Mouse (Mus musculus) urinary bladder, adult 18-20 months (tissue): Measurements from ENCODE around the gene Zfp446.
"Not testable (repeated sequence)": the region's sequence is repeated elsewhere in the genome, so short reads cannot be mapped to it uniquely, and the experiment has no call there.

Experiments
- DNase-seq, 2 experiments: peaks; one replicate each; pipeline ENCODE4 v3.0.0; 2022; ENCODE audit warnings: low spot score in 2 of 2, mixed read lengths in 2 of 2

Zfp446 gene

GRCm38 (mm10) chr7:12977682-12978389, at the start of gene Zfp446:
TSS of gene Zfp446 (plus strand) at chr7:12977848.
- DNase-seq = peak; percentile 93 to 98

GRCm38 (mm10) chr7:12933615-12934140, 44.0 kb upstream of the Zfp446 start:
- no peak for DNase-seq

- DNase-seq = no peak
These were observed 42.8 kb upstream of the Zfp446 start for GRCm38 (mm10) chr7:12934808-12935207.

- not testable (repeated sequence) for DNase-seq
These were observed 40.3 kb upstream of the Zfp446 start for GRCm38 (mm10) chr7:12937254-12937803.

- DNase-seq = no peak
These were observed 37.0 kb upstream of the Zfp446 start for GRCm38 (mm10) chr7:12940599-12940998.

GRCm38 (mm10) chr7:12943488-12943887, 34.2 kb upstream of the Zfp446 start:
- no peak for DNase-seq

DNA sequence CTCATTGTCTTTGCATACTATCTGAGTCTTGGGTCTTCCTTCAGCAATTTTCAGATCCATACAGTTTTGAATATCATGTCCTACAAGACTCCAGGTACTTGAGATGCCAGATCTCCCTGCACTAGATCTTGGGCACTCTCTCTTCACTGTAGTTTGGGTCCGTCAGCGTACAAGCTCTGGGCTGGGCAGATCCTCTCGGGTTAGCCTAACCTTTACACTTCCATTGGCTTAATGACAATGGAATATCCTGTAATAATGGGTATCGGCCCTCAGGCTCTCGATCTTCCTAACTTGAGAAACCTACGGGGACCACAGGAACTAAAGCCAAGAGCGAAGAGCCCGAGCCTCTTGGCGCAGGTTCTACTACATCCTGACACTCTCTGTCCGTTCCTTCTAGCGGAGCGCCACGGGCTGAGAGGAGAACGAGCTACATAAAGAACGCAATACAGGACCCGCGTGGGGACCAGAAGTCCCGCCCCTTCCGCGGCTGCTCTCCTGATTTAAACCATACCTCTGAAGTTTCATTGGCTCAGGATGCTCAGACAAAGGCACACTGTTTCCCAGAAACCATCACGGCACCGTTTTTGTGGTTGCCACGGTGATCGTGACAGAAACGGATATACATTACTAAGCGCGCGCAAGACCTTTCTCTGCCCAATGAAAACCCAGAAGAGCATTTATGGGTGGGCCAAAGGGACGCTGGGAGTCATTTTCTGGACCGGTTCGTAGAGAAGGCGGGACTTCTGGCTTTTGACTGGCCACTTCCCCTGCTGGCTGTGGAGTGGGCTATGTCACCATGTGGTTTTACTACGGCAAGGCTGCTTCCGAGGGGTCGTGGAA, 28.4 kb upstream of the Zfp446 start:
- peak; percentile 69 to 92 for DNase-seq

DNA sequence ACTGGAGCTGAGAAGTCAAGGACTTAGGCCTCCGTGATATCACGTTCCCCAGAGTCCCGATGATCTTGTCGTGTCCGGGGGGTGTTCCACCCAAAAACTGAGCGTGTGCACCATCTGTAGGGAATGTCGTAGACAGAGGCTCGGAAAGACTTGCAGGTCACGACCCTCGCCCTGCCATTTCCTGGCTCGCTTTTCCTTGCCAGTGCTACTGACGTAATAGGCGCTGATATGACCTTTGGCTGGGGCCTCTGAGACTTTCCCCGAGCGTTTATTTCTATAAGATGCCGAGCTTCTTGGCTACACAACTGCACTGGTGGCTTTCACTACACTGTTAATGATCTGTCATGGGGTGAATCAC, 27.8 kb upstream of the Zfp446 start:
- DNase-seq = no peak

GRCm38 (mm10) chr7:12954896-12955295, 22.8 kb upstream of the Zfp446 start:
- DNase-seq = no peak

DNA sequence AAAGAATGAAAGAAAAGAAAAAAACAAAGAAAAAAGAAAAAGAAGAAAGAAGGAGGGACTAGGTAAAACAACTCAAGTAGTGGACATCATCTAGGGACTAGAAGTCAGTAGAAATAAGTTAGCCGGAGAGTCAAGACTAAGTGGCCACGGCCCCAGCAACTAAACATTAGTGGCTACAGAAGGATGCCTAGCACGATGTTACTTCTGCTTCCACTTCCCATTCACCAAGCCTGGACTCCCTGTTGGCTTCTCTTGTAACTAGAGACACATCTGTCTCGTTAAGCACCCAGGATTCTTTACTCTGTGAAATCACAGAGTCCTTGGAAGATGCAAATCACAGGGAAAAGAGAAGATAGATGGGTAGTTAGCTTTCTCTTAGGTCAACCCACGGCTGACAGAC, 20.1 kb upstream of the Zfp446 start:
- no peak for DNase-seq

- no peak for DNase-seq
These were observed 18.7 kb upstream of the Zfp446 start for GRCm38 (mm10) chr7:12958948-12959347.

DNA sequence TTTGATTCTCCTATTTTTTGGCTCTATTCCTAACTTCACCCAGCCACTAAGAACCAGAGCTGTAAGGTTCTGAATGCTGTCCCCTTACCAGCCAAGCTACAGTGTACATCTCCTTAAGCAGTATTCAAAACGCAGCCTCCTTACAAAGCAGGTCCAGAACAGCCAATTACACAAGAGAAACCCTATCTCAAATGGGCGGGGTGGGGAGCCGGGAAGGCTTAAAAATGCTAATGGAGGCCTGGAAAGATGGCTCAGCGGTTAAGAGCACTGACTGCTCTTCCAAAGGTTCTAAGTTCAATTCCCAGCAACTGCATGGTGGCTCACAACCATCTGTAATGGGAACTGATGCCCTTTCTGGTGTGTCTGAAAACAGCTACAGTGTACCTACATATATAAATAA, 17.9 kb upstream of the Zfp446 start:
- DNase-seq = no peak

- DNase-seq = peak in 1 of 2 experiments; percentile 31
These were observed 16.0 kb upstream of the Zfp446 start for GRCm38 (mm10) chr7:12961511-12962141.

DNA sequence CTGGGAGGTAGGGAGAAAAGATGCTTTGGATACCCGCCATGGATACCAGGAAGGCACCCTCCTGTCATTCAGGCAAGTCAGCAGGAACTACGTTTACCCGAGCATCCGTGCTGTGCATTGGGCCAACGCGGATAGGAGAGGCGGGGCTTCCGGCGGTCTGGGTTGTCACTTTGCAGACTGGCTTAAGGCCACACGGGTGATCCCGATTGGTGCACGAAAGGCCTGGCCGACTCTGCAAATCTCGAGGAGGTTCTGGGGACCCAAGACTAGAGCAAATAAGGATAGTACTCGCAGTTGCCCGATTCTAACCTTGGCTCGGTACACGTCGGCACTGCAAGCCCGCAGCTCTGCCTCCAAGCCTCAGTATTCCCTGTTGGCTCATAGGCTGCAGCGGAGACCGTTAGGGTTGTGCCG, 12.0 kb upstream of the Zfp446 start, which contains the start of gene Zfp324:
TSS of gene Zfp324 (plus strand) at position 161 of the 414 bp plus-strand sequence.
- peak; percentile 72 to 89 for DNase-seq

GRCm38 (mm10) chr7:12966104-12966845, 11.4 kb upstream of the Zfp446 start:
- DNase-seq = peak; percentile 50 to 72

DNA sequence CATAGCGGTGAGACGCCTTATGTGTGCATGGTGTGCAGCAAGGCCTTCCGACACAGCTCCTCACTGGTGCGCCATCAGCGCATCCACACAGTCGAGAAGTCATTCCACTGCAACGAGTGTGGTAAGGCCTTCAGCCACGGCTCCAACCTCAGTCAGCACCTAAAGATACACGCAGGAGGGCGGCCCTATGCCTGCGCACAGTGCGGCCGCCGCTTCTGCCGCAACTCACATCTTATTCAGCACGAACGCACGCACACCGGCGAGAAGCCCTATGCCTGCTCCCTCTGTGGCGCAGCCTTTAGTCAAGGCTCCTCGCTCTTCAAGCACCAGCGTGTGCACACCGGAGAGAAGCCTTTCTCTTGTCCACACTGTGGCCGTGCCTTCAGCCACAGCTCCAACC, 6.7 kb upstream of the Zfp446 start:
- DNase-seq = no peak

DNA sequence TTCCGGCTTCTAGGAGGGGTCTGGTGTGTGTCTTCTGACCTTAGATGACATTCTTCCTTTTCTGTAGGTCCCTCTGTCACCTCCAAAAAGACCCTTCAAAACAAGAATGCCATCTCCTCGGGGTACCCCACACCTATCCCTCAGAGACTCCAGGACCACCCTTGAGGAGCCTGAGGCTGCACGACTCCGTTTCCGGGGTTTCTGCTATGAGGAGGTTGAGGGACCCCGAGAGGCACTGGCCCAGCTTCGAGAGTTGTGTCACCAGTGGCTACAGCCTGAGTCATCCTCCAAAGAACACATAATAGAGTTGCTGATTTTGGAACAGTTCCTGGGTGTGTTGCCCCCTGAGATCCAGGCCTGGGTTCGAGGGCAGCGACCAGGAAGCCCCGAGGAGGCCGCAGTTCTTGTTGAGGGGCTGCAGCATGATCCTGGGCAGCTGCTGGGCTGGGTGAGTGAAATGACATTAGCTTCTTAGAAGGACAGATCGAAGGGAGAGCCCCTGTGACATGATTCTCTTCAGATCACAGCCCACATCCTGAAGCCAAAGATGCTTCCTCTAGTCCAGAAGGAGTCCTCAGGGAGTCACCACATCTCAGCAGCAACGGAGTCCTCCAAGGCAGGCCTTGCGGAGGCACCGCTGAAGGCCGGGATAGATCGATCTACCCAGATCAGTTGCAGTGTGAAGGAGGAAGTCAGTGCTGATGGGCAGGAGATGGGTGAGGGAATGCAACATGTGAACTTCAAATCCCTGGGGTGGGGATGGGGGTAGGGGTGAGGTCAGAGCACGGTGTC, 1.5 kb downstream of the Zfp446 start:
- DNase-seq = no peak

DNA sequence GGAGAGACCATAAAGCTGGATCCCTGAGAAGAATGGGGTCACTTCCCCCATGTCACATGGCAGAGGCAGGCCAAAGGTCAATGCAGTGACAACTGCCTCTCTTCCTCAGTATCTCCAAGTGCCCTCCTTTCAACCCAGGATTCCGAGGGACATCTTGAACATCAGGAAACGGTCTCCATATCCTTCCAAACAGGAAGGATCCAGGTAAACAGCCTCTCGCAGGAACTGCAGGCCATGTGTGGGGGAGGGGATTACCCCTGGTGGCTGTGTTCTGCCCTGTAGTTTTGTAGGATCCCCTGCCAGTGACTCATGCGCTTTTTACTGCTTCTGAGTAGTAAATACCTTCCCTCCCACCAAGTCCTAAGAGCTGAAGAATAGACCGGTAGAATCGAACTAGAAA, 2.1 kb downstream of the Zfp446 start:
- DNase-seq = no peak

DNA sequence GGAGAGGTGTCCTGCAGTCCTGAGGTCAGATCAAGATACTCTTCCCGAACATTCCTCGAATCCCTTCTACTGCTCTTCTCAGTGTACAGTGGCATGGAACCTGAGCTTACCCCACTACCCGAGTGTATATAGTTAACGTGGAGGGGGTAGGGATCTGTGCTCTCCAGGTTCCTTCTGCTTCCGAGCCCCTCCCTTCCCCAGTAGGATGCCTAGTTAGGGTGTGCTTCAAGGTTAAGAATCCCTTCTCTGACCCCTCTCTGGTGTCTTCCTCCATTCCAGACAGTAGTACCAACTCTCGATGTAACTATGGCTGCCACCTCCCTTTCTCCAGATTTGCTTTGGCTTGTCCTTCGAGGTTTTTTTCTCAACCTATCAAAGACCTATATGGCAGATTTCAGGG, 2.6 kb downstream of the Zfp446 start:
- DNase-seq = no peak

GRCm38 (mm10) chr7:12985724-12986123, 8.1 kb downstream of the Zfp446 start:
- DNase-seq = no peak
